Mouse (Mus musculus) stomach, embryonic 16.5 days (tissue): Measurements from ENCODE around the gene Zfp507. TPM values are rescaled to one million over a fixed set of nuclear protein-coding genes. Genes with fewer than 3 reads are reported as not detected.
A peak's percentile ranks its signal among the peaks of the same experiment; 100 is the strongest.

Experiments
- ATAC-seq: fragments of 200-750 bp; cut with Nextera tagmentation; 2 replicates; pipeline ENCODE4 v1.8.0; 2017; ENCODE audit warnings: moderate number of reproducible peaks, moderate TSS enrichment; ENCODE audit not compliant: insufficient read depth, low FRiP score
- H3K27ac ChIP-seq: fragments of 300-500 bp; sonication (generic); 2 replicates; pipeline ENCODE4 v1.5.1; 2014; ENCODE audit warnings: low read length
- H3K27me3 ChIP-seq: fragments of 300-500 bp; sonication (generic); 2 replicates; pipeline ENCODE4 v1.6.1; 2014; ENCODE audit warnings: low read length, control low read depth, mixed read lengths; ENCODE audit not compliant: control insufficient read depth, insufficient read depth
- H3K36me3 ChIP-seq: fragments of 300-500 bp; sonication (generic); 2 replicates; pipeline ENCODE4 v1.6.1; 2014; ENCODE audit warnings: low read length; ENCODE audit not compliant: control insufficient read depth, insufficient read depth
- H3K4me1 ChIP-seq: fragments of 300-500 bp; sonication (generic); 2 replicates; pipeline ENCODE4 v1.6.1; 2014; ENCODE audit warnings: low read length, control low read depth, mixed read lengths; ENCODE audit not compliant: control insufficient read depth, insufficient read depth
- H3K4me2 ChIP-seq: fragments of 300-500 bp; sonication (generic); 2 replicates; pipeline ENCODE4 v1.6.1; 2014; ENCODE audit warnings: low read depth, low read length, mixed read lengths
- H3K4me3 ChIP-seq: fragments of 300-500 bp; sonication (generic); replicated peaks from 2 replicates; pipeline ENCODE4 v1.5.1; 2014; ENCODE audit warnings: mild to moderate bottlenecking, low read length
- H3K9ac ChIP-seq: fragments of 300-500 bp; sonication (generic); 2 replicates; pipeline ENCODE4 v1.6.1; 2014; ENCODE audit warnings: low read length
- H3K9me3 ChIP-seq: fragments of 300-500 bp; sonication (generic); replicated peaks from 2 replicates; pipeline ENCODE4 v1.6.1; 2016; ENCODE audit warnings: low read length, control low read depth; ENCODE audit not compliant: control insufficient read depth
- WGBS: fragments of 180-500 bp; shearing (Covaris S2); extraction: QIAGEN DNeasy Blood & Tissue Kit; methylation state at CpG from one replicate; pipeline ENCODE4 v1.1.7; 2014; 5-methylcytosine and 5-hydroxymethylcytosine counted together
- polyA plus RNA-seq: library from polyadenylated mRNA; unstranded; fragments of >200 nt; fragmentation: Nextera tagmentation; extraction: Ambion mirVana; gene quantifications from 2 replicates; pipeline ENCODE4 v1.2.1, GENCODE M21; 2015

Zfp507 gene
- polyA plus RNA-seq, 1 experiment from 2014 or later = 13.3 TPM

DNA sequence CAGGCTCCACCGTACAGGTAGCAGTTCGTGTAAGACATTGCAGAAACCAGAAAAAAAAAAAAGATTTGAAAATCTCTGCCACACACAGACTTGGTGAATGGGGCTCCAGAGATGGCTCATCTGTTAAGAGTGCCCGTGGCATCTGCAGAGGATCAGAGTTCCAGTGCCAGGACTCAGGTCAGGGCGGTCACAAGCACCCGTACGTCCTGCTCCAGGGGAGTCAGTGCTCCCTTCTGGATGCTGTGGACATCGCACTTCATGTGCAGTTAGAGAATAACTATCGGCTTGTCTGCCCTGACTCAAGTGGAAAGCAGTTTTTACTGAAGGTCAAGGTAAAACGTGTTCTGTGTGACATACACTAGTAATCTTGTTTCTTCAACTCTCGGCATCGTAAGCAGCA is 38.3 kb downstream of the Zfp507 start:
- Histone ChIP-seq H3K4me1 (no peaks in the 10 kb centered on the region), H3K4me2 (no peak overlapping the region), H3K36me3 (no peaks in the 10 kb centered on the region), H3K9me3 (0 out of 2 replicates have a peak, but pooled peaks cover 4% of the 10 kb centered on the region), H3K4me3 (no peak overlapping the region), H3K27ac (no peak overlapping the region), H3K9ac (no peak overlapping the region), H3K27me3 (no peaks in the 10 kb centered on the region)
- ATAC-seq = no peak
- 88% methylated on average over 11 of the region's 11 CpGs for WGBS

DNA sequence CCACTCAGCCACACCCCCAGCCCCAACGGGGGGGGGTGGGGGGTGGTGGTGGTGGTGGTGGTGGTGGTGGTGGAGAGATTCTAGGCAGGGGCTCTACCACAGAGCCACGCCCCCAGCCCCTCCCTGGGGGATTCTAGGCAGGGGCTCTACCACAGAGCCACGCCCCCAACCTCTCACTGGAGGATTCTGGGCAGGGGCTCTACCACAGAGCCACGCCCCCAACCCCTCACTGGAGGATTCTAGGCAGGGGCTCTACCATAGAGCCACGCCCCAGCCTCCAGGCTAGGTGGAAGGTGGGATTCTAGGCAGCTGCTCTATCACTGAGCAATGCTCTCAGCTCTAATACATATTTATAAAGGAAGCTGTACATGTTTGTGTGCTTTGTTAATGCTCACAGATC is 41.0 kb downstream of the Zfp507 start:
- no peaks in the 10 kb centered on the region for H3K27me3 ChIP-seq
- 71% methylated on average over 5 of the region's 5 CpGs for WGBS
- no peak overlapping the region for H3K9ac ChIP-seq
- H3K4me3 ChIP-seq = no peak overlapping the region
- H3K4me2 ChIP-seq = no peak overlapping the region
- ATAC-seq = no peak
- H3K4me1 ChIP-seq = no peaks in the 10 kb centered on the region
- no peaks in the 10 kb centered on the region for H3K36me3 ChIP-seq
- no peak overlapping the region for H3K27ac ChIP-seq
- H3K9me3 ChIP-seq = 0 out of 2 replicates have a peak, but pooled peaks cover 4% of the 10 kb centered on the region

GRCm38 (mm10) chr7:35759602-35760001 is 43.2 kb downstream of the Zfp507 start:
- no peak for ATAC-seq
- H3K9ac ChIP-seq = no peak overlapping the region
- H3K27me3 ChIP-seq = no peaks in the 10 kb centered on the region
- 0 out of 2 replicates have a peak, but pooled peaks cover 4% of the 10 kb centered on the region for H3K9me3 ChIP-seq
- no peak overlapping the region for H3K27ac ChIP-seq
- no peaks in the 10 kb centered on the region for H3K36me3 ChIP-seq
- no peak overlapping the region for H3K4me2 ChIP-seq
- H3K4me1 ChIP-seq = no peaks in the 10 kb centered on the region
- 19% methylated on average over 2 of the region's 2 CpGs for WGBS
- no peak overlapping the region for H3K4me3 ChIP-seq

DNA sequence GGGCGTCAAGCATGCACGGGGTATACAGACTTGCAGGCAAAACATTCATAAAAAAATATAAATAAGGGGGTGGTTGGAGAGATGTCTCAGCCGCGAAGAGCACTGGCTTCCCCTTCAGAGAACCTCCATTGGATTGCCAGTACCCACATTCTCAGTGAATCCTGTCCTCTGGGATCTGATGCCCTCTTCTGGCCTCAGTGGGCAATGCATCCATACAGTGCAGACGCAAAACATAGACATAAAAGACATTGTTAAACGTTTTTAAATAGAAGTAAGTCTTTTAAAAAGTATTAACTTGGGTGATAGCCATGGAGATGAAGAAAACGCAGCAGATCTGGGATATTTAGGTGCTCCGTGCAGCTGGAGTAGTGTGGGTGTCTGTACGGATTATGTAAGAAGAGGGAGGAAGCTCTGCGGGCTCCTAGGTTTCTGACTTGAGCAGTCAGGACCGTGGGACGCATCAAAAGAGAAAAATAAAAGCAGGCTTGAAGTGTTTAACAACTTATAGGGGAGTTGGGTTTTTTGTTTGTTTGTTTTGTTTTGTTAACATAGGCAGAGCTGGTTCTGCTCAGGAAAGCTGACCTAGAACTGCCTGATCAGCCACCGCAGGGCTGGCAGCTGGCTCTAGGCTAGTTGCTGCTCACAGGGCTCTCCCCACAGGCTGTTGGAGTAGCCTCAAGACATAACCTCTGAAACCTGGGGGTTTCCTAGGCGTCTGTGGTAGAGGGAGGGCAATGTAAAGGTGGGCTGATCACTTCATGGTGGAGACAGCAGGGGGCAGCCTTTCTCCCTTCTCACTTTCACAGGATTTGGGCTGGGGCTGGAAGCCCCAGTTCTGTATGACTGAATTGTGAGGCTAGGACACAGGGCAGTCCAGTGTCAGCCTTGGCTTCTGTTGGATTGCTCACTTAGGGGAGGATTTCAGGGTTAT is 46.0 kb downstream of the Zfp507 start:
- Histone ChIP-seq H3K4me3 (no peak overlapping the region), H3K27ac (no peak overlapping the region), H3K9ac (no peak overlapping the region), H3K4me2 (no peak overlapping the region), H3K4me1 (peaks cover 8% of the 10 kb centered on the region), H3K27me3 (no peaks in the 10 kb centered on the region), H3K9me3 (0 out of 2 replicates have a peak, but pooled peaks cover 4% of the 10 kb centered on the region), H3K36me3 (no peaks in the 10 kb centered on the region)
- ATAC-seq = no peak
- WGBS = 40% methylated on average over 14 of the region's 14 CpGs

DNA sequence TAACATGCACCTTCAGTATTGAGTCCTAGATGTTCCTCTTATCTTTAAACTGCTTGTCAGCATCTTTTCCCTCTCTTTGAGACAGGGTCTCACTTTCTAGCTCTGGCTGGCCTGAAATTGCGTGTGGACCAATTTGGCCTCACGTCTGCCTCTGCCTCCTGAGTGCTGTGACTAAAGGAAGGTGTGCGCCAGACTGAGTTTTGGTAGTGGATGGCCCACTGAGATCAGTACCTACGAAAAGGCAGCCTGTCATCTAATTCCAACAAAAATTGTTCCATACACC is 48.0 kb downstream of the Zfp507 start:
- ATAC-seq = no peak
- no peak overlapping the region; the same call in 1 of the 2 replicates for H3K27ac ChIP-seq
- H3K36me3 ChIP-seq = peaks cover under 1% of the 10 kb centered on the region; the same call in 1 of the 2 replicates
- WGBS = 65% methylated on average over 4 of the region's 4 CpGs
- no peaks in the 10 kb centered on the region for H3K27me3 ChIP-seq
- peak overlapping the region; percentile 76 for H3K9ac ChIP-seq
- H3K9me3 ChIP-seq = 0 out of 2 replicates have a peak, but pooled peaks cover 2% of the 10 kb centered on the region
- peak overlapping the region; percentile 97 for H3K4me2 ChIP-seq
- H3K4me3 ChIP-seq = peak overlapping the region; percentile 66
- H3K4me1 ChIP-seq = peaks cover 8% of the 10 kb centered on the region

DNA sequence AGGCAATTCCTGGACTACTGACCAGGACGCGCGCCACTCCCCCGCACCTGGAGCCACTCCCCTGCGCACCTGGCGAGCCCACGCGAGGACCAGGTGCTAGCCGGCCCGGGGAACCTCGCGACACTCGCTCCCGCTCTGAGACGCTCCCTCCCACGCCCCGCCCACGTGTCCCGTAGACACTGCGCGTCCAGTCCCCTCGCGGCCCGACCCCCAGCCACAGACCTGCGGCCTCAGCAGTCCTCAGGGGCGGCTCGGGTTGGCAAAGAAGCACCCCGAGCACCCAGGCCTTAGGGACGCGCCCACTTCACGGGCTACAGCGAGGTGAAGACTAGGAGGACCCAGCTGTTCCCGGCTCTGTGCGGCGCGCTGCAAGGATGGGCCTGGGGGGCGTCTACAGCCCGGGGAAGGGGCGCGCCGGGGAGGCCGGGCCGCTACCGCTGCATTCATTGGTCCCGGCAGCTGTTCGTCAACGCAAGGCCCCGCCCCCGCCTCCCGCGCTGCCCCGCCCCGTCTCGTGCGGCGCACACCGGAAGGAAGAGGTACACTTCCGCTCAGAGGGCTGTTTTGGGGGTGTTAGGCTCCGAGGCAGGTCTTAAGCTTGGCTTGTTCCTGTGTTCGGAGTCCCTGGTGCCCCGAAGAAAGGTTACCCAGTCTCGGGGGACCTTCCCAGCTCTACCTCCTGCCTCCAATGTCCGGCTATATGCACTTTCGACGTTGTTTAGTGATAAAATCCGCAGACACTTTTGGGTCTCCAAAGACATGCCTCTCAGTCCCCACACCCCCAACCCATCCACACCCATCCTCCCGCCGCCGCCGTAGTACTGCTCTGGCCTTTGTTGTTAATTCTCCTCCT is 48.5 kb downstream of the Zfp507 start, which contains the start of gene Dpy19l3:
Gene Dpy19l3 (minus strand): TSS at position 422 of the 853 bp plus-strand sequence.
- Histone ChIP-seq H3K27me3 (no peaks in the 10 kb centered on the region), H3K9ac (peak within 1 kb of the TSS; percentile 76), H3K27ac (peak within 1 kb of the TSS; percentile 9; the same call in 1 of the 2 replicates), H3K4me2 (peak within 1 kb of the TSS; percentile 97), H3K36me3 (peaks cover 3% of the 10 kb centered on the region; the same call in 1 of the 2 replicates), H3K4me3 (peak within 1 kb of the TSS; percentile 66), H3K9me3 (no peaks in the 10 kb centered on the region), H3K4me1 (peaks cover 8% of the 10 kb centered on the region)
- peak; percentile 97 for ATAC-seq
- under 1% methylated on average over 70 of the region's 70 CpGs for WGBS

- whole genome bisulfite sequencing = 4% methylated on average over 15 of the region's 15 CpGs
- ATAC-seq = peak; percentile 22; the same call in 1 of the 2 replicates
- Histone ChIP-seq H3K4me2 (peak overlapping the region; percentile 97), H3K4me3 (peak overlapping the region; percentile 66), H3K27ac (no peak overlapping the region; the same call in 1 of the 2 replicates), H3K9me3 (no peaks in the 10 kb centered on the region), H3K27me3 (no peaks in the 10 kb centered on the region), H3K36me3 (peaks cover 3% of the 10 kb centered on the region; the same call in 1 of the 2 replicates), H3K9ac (peak overlapping the region; percentile 76), H3K4me1 (peaks cover 8% of the 10 kb centered on the region)
These were observed 49.3 kb downstream of the Zfp507 start for GRCm38 (mm10) chr7:35753319-35754032.

GRCm38 (mm10) chr7:35750873-35751272 is 51.9 kb downstream of the Zfp507 start:
- Histone ChIP-seq H3K9ac (no peak overlapping the region), H3K4me3 (no peak overlapping the region), H3K9me3 (no peaks in the 10 kb centered on the region), H3K4me1 (peaks cover 8% of the 10 kb centered on the region), H3K4me2 (no peak overlapping the region), H3K27me3 (no peaks in the 10 kb centered on the region), H3K27ac (no peak overlapping the region), H3K36me3 (peaks cover 6% of the 10 kb centered on the region; the same call in 1 of the 2 replicates)
- 92% methylated on average over 9 of the region's 9 CpGs for WGBS
- ATAC-seq = no peak
